Mouse (Mus musculus) brain, embryonic 14.5 days (tissue): ENCODE data around the gene Ncor2.

ENCODE experiments used
- CTCF ChIP-seq: fragments of 200-500 bp; IDR thresholded peaks from 2 replicates; pipeline ENCODE4 v1.5.1; 2012; ENCODE audit warnings: inconsistent platforms, mild to moderate bottlenecking, moderate library complexity, borderline replicate concordance; ENCODE audit not compliant: insufficient read depth, insufficient read length; ENCODE audit errors: extremely low read depth
- POLR2A ChIP-seq: fragments of 200-500 bp; IDR thresholded peaks from 2 replicates; pipeline ENCODE4 v1.6.1; 2012; ENCODE audit warnings: mild to moderate bottlenecking, inconsistent platforms, borderline replicate concordance; ENCODE audit not compliant: poor library complexity, insufficient read depth, insufficient read length, severe bottlenecking; ENCODE audit errors: extremely low read depth

- TF ChIP-seq CTCF: no peak
- no peak for TF ChIP-seq POLR2A
Observed at GRCm38 (mm10) chr5:125045202-125045601, 133.8 kb downstream of the Ncor2 start.
